Mouse (Mus musculus) bone marrow macrophage, adult 2 months (primary cell): Measurements from ENCODE around the gene Srsf3.

Experiments used
- CTCF ChIP-seq: IDR thresholded peaks from 2 replicates; pipeline ENCODE4 v1.5.1; 2012; ENCODE audit warnings: low read depth, mild to moderate bottlenecking, low read length, moderate library complexity
- POLR2A ChIP-seq: IDR thresholded peaks from 2 replicates; pipeline ENCODE4 v1.6.1; 2012; ENCODE audit warnings: mild to moderate bottlenecking, low read depth, low read length, borderline replicate concordance

DNA sequence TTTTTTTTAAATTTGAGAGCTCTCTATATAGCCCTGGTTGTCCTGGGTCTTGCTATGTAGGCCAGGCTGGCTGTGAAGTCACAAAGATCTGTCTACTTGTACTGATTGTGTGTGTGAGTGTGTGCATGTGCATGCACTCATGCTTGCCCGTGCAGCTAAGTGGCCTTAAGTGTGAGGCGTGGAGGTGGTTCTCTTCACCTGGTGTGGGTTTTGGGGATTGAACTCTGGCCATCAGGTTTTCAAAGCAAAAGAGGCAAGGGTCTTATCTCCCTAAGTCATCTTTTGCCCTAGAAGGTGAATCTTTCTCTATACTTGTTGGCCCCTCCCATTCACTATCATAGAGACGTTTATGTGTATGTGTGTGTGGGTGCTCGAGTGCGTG is 17.1 kb downstream of the Srsf3 start:
- TF ChIP-seq POLR2A (no peak), CTCF (no peak)
